Mouse (Mus musculus) mature B cell (primary cell): ENCODE results near the gene Ccl26.

Source experiments
- in situ Hi-C: fragments of 300-500 bp; cut with MboI; formaldehyde crosslinking; loops from 2 replicates; pipeline ENCODE4 v1.14.3; 2019

Ccl26 gene

GRCm38 (mm10) chr5:135537794-135538214 lies 25.6 kb downstream of the Ccl26 start:
- in situ Hi-C loops, result no loop called here

- in situ Hi-C loops, result no loop called here
Measured at GRCm38 (mm10) chr5:135537326-135537725, 26.0 kb downstream of the Ccl26 start.

- in situ Hi-C loops, result no loop called here
Measured at GRCm38 (mm10) chr5:135535867-135536266, 27.5 kb downstream of the Ccl26 start.

GRCm38 (mm10) chr5:135533431-135533830 lies 29.9 kb downstream of the Ccl26 start:
- in situ Hi-C loops, result no loop called here

GRCm38 (mm10) chr5:135531306-135531845 lies 32.0 kb downstream of the Ccl26 start:
- in situ Hi-C loops, result no loop called here

- in situ Hi-C loops, result no loop called here
Measured at GRCm38 (mm10) chr5:135529964-135530363, 33.4 kb downstream of the Ccl26 start.

- in situ Hi-C loops, result no loop called here
Measured at GRCm38 (mm10) chr5:135529310-135529709, 34.1 kb downstream of the Ccl26 start.

- in situ Hi-C loops, result no loop called here
Measured at GRCm38 (mm10) chr5:135527986-135528385, 35.4 kb downstream of the Ccl26 start.

- in situ Hi-C loops, result no loop called here
Measured at GRCm38 (mm10) chr5:135524660-135525560, 38.5 kb downstream of the Ccl26 start.

- in situ Hi-C loops, result no loop called here
Measured at GRCm38 (mm10) chr5:135524087-135524486, 39.3 kb downstream of the Ccl26 start.

GRCm38 (mm10) chr5:135522111-135522722 lies 41.2 kb downstream of the Ccl26 start:
- in situ Hi-C loops, result no loop called here

GRCm38 (mm10) chr5:135517348-135517883 lies 46.0 kb downstream of the Ccl26 start:
- in situ Hi-C loops, result no loop called here

GRCm38 (mm10) chr5:135513131-135513530 lies 50.2 kb downstream of the Ccl26 start:
- in situ Hi-C loops, result no loop called here

- in situ Hi-C loops, result no loop called here
Measured at GRCm38 (mm10) chr5:135511105-135511504, 52.3 kb downstream of the Ccl26 start.
